Mouse (Mus musculus): Measurements from ENCODE around the gene Cers5.
A peak's percentile ranks its signal among the peaks of the same experiment; 100 is the strongest.

Gene Cers5

DNA sequence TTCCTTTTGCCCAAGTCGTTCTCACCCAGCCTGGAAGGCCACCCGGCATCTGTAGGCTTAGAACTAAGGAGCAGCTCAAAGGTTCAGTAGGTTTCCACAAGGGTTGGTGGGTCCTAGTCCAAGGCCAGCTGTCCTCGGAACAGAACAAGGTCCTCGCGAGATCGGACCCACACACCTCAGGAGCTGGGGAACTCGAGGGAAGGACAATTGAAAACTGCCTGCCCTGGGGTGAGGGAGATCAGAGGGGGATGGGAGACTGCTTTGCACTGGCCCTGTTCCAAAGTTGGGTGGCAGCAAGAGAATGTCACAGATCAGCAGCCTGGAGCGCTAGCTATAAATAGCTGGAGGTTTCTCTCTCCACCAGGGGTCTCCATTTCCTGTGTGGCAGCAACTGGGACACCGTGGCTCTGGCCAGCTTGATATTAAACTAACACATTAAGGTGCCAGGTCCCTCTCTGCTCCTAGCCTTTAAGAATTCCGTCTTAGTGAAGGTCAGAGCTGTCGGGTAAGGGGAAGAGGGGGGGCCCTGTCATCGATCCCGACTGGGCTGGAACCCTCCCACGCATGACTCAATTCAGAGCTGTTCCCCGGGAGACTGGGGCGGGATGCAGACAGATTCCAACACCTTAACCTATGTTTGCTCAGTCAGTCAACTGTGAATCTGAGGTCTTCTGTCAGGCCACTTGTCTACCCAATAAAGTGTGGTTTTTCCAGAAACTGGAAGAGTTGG, 48.2 kb downstream of the Cers5 start:
- peak; percentile 57 for DNase-seq

DNA sequence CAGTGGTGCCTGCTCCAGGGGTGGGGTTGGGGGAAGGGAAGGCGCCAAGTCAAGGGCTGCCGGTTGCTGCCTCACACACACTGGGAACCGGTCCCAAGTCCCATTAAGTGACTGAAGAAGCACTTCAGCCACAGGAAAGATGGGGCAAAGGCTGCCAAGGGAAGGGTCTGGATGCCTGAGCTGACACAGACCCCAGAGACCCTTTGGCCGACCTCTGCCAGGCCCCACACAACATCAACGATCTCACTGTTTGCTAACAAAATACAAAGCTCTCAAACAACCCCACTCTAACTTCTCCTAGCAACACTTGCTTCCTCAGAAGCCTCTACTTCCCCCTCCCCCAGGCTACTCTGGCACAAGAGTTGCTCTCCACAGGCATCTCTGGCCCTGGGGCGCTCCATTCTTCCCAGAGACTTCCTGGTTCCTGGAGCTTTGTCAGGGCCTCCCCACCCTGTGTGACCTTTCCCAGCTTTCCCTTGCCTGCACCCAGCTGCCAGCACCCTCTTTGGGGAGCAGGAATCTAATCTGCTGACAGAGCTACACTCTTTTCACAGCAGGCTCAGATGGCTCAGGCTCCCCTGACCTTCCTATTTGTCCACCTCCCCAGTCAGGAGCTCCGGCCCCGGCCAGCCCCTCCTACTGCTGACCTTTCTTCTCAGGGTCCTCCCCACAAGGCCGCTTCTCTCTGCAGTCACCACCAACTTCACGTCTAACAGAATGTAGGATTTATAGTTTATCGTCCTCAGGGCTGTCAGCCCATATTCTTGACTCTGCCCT, 49.0 kb downstream of the Cers5 start:
- peak; percentile 58 for DNase-seq

DNA sequence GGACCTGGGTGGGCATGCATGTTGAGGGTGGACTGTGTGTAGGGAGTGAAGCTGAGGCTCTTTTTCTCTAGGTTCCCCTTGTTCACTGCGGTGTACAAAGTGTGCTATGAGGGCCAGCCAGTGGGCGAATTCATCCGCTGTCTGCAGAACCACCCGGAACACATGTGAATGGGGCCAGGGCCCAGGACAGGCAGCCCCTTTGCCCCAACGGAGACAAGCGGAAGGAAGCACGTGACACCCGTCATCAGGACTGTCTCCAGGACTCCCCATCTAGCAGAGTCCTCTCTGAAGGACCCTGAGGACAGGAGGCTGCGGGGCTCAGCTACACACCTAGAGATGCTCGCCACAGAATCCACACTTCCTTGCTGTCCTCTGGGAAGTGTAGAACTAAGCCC, 49.6 kb downstream of the Cers5 start:
- DNase-seq: peak; percentile 33

DNA sequence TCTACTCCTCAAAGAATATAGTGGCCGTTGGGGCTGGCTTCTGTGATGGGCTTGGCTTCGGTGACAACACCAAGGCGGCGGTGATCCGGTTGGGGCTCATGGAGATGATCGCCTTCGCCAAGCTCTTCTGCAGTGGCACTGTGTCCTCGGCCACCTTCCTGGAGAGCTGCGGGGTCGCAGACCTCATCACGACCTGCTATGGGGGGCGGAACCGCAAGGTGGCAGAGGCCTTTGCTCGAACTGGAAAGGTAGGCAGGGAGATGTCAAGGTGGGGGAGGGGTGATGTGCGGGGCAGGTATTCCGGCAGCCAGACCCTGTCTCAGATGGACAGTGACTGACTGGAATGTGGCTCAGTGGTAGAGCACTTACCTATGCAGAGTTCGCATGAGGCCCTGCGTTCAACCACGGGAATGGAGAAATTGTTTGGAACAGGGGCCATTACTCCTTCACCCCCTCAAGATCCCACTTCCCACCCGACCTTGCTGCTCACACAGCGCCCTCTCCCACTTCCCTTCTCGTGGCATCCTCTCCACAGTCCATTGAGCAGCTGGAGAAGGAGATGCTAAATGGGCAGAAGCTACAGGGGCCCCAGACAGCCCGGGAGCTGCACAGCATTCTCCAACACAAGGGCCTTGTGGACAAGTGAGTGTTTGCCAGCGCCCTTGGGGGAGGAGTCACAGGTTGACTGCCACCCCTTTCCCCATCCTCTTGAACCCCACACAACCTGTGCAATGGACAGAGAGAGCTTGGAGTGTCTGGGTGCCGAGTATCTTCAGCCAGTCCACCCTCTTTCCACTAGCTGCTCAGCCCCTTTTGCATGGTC, 50.6 kb downstream of the Cers5 start:
- DNase-seq: no peak

DNA sequence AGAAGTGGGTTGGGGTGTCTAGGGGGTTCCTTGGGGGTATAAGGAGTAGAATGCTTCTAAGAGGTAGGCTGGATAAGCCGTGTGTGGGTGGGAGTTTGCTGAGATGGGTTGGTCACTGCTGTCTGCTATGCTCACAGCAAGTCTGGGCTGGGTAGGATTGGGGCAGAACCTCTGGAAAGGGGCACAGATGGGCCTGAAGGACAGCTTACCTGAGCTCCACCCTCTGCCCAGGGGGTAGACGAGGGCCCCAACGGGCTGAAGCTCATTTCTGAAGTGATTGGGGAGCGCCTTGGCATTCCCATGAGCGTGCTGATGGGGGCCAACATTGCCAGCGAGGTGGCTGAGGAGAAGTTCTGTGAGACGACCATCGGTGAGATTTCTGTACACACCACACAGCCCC, 52.8 kb downstream of the Cers5 start:
- DNase-seq: no peak

DNA sequence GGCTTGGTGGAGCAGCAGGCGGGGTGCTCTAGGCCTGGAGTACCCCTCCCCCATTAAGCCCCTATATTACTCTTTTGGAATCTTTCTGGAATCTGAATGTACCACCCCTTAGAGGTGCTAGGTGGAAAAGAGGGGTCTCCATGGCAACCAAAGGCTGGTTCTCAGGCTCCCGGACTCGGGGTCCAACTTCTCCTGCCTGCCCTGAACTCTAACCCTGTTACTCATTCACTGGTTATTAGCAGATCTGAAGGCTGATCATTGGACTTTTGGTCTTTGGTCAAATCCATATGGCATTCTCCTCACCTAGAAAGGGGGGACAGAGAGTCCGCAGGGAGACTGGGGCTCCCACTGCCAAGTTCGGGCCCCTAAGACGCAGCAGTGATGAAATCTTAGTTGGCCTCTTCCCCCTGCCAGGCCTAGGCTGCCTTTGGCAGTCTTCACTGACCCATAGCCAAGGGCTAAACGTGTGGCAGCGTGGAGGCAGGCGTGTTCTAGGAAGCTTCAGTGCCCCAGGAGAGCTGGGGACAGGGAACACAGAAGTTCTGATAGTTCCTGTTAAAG, 54.1 kb downstream of the Cers5 start:
- DNase-seq: no peak

DNA sequence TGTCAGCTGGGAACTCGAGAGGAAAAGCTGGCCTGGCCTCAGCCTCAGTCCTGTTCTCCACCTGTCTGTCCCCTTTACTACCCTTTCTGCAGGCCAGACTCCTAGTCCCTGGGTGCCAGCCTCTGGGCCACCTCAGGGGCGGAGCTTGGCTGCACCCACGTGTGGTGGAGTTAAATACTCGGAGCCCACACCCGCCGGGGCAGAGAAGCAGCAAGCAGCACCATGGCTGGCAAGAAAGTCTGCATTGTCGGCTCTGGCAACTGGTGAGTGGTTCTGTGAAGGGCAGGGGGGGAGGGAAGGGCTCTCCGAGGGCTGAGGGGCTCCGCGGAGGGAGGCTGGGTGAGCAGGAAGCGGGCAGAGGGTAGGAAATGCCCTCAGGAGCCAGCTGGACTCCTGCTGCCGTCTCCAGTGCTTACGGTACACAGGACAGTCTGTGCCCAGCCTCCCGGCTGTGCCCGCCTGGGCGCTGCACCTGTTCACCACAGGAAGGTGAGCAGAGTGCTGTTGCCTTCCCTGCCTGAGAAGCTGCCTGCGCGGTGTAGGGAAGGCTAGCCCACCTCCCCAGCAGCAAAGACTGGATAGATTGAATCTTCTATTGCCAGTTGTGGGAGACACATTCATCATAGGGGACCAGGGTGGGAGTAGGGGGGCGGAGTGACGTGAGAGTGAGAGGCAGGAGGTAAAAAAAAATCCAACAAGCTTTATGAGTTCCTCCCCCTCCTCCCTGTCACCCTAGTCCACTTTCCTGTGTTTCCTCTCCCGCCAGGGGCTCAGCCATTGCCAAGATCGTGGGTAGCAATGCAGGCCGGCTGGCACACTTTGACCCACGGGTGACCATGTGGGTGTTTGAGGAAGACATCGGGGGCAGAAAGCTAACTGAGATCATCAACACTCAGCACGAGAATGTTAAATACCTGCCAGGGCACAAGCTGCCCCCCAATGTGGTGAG, 55.0 kb downstream of the Cers5 start, which contains the start of gene Gpd1:
Gene Gpd1, plus strand, starts transcription at position 130 of the 949 bp plus-strand sequence.
- DNase-seq: peak; percentile 61

DNA sequence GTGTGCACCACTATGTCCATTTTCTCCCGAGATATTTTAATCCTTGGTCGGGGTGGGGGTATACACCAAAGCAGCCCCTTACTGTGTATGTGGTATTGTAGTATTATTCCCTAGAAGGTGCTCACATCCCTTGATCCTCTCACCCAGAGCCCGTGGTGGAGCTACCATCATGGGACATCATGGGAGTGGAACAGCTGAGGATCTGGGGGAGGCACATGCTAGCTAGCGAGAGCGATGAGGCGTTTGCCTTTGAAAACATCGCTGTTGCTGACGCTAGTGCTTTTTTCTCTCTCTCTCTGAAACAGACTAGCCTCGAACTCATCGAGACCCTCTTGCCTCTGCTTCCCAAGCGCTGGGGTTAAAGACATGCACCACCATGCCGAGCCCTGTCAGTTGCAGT, 55.9 kb downstream of the Cers5 start:
- peak; percentile 26 for DNase-seq

DNA sequence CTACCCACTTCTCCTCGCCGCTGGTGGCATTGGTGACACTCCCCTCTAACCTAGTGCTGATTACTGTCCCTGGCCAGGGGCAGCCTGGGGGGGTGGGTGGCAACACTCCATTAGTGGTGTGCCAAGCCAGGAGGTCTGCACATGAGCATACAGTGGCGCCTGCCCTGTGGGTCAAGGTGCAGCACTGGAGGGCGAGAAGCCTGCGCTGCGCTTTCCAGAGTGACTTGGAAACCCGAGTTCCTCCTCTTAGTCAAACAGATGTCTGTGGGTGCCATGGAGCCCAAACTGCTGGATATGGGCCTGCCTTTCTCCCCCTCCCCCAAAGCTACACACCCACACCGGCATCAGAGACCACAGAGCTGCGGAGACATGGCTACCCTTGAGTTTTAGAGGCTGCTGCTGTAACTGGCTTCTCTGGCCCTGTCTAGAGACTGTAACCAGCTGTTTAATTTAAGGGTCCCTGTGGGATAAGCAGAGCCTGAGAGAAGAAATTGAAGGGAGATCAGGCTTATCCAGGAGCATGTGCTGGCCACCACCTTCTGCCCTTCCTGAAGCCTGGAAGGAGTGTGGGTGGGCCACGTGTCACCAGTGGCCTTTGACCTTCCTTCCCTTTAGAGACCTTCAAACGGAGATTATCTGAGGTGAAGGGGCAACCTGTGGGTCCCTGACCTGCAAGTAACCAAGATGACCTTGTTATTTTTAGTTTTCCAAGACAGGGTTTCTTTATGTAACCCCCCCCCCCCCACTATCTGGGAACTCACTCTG, 56.5 kb downstream of the Cers5 start:
- DNase-seq: no peak

DNA sequence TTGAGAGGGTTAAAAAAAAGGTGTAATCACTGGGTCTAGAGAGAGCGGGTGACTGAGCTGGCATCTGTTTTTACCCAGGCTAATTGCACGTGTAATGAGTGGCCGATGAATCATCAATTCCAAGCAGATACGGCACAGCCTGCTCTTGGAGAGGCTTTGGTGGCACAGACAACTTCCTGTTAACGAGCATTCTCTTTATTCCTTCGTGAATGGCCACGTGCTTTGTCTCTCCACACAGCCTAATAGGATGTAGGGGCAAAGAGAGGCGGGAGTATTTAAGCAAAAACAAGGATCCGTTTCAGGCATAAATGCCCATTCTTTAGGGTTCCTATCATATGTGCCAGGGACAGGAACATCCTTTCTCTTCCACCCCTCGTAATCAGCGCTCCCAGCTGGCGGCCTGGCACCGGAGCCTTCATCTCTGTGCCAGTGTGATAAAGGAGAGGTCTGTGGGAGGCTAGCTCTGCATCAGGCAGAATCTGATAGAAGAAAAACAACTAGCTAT, 57.3 kb downstream of the Cers5 start:
- peak; percentile 59 for DNase-seq

DNA sequence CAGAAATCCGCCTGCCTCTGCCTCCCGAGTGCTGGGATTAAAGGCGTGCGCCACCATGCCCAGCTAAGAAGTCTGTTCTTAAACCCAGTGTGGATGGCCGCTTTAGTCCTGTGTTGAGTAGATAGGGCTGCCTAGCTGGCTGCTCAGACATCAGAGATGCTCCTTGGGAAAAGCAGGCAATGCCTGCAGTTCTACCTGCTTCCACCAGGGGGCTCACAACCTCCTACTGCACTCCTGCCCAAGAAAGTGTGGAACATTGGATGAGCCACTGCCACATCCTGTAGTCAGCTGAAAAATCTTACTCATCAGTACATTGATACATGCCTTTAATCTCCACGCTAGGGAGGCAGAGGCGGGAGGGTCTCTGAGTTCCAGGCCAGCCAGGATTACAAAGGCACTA, 57.8 kb downstream of the Cers5 start:
- DNase-seq: peak; percentile 80

DNA sequence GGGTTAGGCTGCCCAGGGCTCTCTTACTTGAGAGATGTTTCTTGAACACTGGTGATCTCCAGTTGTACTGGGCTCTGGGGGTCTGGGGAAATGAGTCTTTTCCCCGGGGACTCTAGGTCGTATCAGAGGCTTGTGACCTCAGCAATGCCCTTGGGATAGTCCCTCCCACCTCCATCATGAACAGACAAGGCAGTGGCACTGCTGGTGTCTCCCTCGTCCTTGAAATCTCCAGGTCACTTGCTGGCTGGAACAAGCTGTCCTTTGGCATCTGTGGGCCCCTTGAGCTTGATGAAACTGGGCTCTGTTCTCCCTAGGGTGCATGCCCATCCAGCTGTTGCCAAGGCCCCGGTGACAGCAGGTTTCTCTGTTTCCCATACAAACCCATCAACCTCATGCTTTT, 58.5 kb downstream of the Cers5 start:
- no peak for DNase-seq

DNA sequence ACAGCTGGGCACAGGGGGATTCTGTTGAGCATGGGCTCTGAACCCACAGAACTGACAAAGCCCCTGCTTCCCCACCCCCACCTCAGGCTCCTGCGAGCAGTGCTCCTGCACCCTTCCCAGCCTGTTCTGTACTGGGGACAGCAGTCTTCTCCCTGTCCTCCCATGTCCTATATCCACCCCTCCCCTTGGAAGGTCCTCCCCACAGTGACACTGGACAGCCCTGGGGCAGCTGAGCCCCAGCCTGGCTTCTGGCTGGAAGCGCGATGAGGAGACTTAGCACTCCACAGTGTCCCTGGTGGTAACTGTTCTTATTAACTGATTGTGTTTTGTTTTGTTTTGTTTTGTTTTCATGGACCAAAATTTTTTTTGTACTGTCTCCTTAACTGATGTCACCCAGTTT, 59.1 kb downstream of the Cers5 start:
- no peak for DNase-seq

DNA sequence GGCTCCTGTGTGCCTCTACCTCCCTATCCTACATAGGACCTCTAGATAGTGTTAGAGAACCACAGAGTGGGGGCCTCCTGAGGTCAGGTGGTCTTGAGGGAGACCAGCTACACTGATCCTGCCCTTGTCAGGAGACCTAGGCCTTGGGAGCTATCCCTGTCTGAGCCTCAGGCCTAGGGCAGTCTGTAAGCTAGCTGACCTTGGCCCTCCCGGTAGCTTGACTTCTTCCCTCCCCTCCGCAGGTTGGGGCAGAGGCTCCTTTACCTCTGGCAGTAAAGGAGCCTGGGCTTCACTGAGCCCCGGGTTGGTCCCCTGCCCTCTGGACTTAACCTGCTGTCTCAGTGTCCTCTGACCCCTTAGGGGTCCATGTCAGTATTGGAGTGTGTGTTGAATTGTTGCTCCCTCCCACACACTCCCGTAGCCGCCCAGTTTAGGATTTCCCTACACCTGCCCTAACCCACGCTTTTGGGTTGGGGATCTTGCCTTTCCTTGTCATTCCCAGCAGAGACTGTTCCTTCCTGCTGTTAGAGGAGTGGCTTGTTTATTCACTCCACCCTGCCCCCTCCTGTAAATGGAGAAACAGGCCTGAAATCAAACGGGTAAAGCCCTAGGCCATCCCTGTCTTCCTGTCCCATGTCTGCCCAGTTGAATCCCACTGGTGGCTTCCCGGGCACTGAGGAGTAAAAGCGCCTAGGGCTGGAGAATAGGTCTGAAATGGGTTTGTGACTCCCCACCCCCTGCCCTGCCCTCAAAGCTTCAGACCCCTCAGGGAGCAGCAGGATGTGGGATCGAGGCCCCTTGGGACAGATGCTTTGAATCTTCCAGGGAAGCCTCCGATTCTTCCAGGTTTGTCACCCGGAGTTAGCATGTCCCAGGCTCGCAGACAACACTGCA, 59.8 kb downstream of the Cers5 start:
- no peak for DNase-seq

DNA sequence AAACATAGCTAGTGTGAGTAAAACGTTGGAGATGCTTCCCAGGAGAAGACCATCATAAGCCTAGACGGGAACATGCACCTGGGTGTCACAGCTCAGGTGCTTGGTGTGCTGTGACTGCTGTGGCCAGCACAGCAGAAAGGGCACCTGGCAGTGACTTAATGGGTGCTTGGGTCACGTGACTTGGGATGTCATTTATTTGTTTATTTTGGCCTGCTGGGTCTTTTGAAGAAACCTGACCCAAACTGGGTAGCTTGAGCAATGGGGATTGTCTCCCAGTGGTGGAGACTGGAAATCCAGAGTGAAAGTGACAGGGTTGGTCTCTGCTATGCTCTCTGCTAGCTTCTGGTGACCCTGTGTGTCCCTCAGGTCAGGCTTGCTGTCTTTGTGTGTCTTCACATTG, 61.2 kb downstream of the Cers5 start:
- DNase-seq: no peak

DNA sequence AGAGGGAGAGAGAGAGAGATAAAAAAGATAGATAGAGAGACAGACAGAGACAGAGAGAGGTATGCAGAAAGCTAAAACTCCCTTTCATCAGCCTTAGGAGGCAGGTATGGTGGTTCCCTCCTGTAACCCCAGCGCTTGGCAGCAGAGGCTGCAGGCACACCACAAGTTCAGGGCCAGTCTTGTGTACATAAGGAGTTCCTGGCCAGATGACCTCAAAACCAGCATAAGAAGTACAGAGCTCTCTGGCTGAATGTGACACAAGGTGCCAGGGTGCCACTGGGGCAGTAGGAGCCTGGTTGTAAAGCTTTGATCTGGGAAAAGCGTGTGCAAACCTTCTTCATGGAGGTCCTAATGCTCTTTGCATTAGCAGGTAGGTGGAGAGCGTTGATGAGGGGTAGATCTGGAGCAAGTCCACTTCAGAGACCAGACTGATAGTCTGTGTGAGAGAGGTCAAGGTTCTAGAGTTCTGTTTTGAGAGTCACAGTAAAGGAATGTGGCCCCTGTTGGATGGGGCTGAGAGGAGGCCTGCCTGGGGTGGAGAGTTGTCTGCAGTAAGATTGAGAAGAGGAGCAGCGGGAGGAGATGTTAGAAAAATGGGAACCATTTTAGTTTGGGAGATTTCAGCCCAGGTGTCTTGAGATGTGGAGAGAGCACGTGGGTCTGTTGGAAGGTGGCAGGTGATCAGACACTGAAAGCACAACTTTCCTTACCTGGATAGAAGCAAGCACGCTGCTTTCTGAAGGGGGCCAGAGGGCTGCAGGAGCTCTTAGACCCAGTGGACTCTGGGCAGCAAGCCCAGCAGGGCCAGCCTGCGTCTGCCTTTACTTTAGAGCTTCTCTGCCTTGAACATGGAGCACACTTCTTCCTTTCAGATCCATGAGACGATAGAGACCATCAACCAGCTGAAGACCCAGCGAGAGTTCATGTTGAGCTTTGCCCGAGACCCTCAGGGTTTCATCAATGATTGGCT, 62.2 kb downstream of the Cers5 start:
- DNase-seq: no peak

DNA sequence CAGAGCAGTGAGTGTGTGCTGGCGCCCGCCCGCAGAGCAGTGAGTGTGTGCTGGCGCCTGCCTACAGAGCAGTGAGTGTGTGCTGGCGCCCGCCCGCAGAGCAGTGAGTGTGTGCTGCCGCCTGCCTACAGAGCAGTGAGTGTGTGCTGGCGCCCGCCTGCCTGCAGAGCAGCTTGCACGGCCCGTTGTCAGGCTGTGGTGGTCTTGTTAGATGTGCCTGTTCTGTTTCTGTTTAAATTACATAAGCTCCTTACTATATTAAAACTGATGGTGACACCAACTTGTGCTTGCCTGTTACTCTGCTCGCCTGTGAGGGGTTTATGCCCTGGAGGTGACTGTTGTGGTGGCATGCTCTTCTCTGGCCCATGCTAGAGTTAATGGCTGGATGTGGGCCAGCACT, 64.5 kb downstream of the Cers5 start:
- DNase-seq: no peak

DNA sequence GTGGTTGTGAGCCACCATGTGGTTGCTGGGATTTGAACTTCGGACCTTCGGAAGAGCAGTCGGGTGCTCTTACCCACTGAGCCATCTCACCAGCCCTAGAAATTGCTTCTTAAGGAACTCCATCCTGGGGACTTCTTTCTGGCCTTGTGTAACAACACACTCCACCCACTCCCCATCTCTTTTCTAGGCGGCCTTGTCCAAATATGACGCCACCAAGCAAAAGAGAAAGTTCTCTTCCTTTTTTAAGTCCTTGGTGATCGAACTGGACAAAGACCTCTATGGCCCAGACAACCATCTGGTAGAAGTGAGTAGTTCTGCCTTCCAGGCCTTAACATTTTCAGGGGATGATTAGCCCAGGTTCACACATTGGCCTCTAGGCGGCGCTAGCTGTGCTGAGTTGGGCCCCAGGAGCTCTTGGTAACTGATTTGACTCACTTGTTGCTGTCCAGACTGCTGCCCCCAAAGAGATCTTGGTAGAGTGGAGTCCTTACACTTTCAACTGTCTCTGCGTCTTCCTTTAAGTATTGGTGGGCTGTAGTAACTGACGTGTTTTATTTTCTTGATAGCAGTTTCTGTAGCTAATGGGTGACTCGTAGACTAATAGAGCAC, 67.1 kb downstream of the Cers5 start, which contains the start of gene Gm17349:
Gene Gm17349, minus strand, starts transcription at position 51 of the 609 bp plus-strand sequence.
- DNase-seq: peak; percentile 65

All from right cerebral cortex, postnatal 14 days (tissue).